Mouse (Mus musculus): ENCODE measurements around the gene Nr2f2. TPM values are rescaled to one million over a fixed set of nuclear protein-coding genes. Genes with fewer than 3 reads are reported as not detected.

The Nr2f2 gene
- polyA plus RNA-seq, 1 experiment from 2014 or later = 56.9 TPM

DNA sequence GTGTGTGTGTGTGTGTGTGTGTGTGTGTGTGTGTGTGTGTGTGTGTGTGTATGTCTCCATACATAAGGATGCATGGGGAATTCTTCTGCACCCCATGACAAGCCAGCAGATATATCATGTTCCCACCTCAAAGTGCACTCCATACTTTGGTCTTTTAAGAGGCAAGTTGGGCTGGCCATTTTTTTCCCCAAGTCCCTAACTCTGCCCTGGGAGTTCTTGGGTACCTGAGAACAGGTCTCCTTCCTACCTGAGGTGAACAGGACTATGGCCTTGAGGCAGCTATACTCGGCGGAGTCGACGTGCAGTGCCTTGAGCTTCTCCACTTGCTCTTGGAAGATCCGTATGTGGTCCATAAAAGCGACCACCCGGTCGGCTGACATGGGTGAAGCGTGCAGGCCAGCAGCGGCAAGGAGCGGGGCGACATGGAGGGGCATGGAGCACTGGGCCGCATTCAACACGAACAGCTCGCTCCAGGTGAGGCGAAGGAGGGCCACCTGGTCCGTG, 9.0 kb downstream of the Nr2f2 start:
- no peaks in the 10 kb centered on the region for H3K9me3 ChIP-seq (ENCODE audit: control insufficient read depth, low read length)
- H3K4me2 ChIP-seq (ENCODE audit: low read length) = peak overlapping the region; percentile 60
- WGBS = 7% methylated on average over 17 of the region's 17 CpGs
- H3K36me3 ChIP-seq (ENCODE audit: control insufficient read depth, insufficient read depth, low read length) = peaks cover 37% of the 10 kb centered on the region
- H3K9ac ChIP-seq (ENCODE audit: low read length) = peak overlapping the region; percentile 99
- H3K4me3 ChIP-seq (ENCODE audit: low read depth, low read length) = peak overlapping the region; percentile 72
- no peaks in the 10 kb centered on the region; the same call in 1 of the 2 replicates for H3K27me3 ChIP-seq (replicated peaks; ENCODE audit: control insufficient read depth, insufficient read depth, low read length)
- H3K27ac ChIP-seq (ENCODE audit: low read depth) = peak overlapping the region; percentile 99
- DNase-seq (ENCODE audit: low spot score) (no peak), ATAC-seq (replicated peaks; ENCODE audit: low FRiP score, low TSS enrichment, low read depth) (no peak)
- peaks cover 26% of the 10 kb centered on the region for H3K4me1 ChIP-seq (replicated peaks; ENCODE audit: control insufficient read depth, insufficient read depth, low read length)

GRCm38 (mm10) chr7:70356691-70357515, 9.6 kb downstream of the Nr2f2 start:
- no peak for ATAC-seq (replicated peaks; ENCODE audit: low FRiP score, low TSS enrichment, low read depth)
- peak overlapping the region; percentile 72 for H3K4me3 ChIP-seq (ENCODE audit: low read depth, low read length)
- DNase-seq (ENCODE audit: low spot score) = no peak
- peak overlapping the region; percentile 99 for H3K9ac ChIP-seq (ENCODE audit: low read length)
- H3K9me3 ChIP-seq (ENCODE audit: control insufficient read depth, low read length) = no peaks in the 10 kb centered on the region
- H3K27ac ChIP-seq (ENCODE audit: low read depth) = peak overlapping the region; percentile 99; the same call in 1 of the 2 replicates
- 31% methylated on average over 3 of the region's 3 CpGs for WGBS
- H3K27me3 ChIP-seq (replicated peaks; ENCODE audit: control insufficient read depth, insufficient read depth, low read length) = no peaks in the 10 kb centered on the region
- peak overlapping the region; percentile 60 for H3K4me2 ChIP-seq (ENCODE audit: low read length)
- H3K36me3 ChIP-seq (ENCODE audit: control insufficient read depth, insufficient read depth, low read length) = peaks cover 38% of the 10 kb centered on the region
- H3K4me1 ChIP-seq (replicated peaks; ENCODE audit: control insufficient read depth, insufficient read depth, low read length) = peaks cover 33% of the 10 kb centered on the region

- Histone ChIP-seq H3K4me3 (ENCODE audit: low read depth, low read length) (peak overlapping the region; percentile 72), H3K4me1 (replicated peaks; ENCODE audit: control insufficient read depth, insufficient read depth, low read length) (peaks cover 33% of the 10 kb centered on the region), H3K27me3 (replicated peaks; ENCODE audit: control insufficient read depth, insufficient read depth, low read length) (no peaks in the 10 kb centered on the region), H3K9me3 (ENCODE audit: control insufficient read depth, low read length) (no peaks in the 10 kb centered on the region), H3K9ac (ENCODE audit: low read length) (peak overlapping the region; percentile 99), H3K36me3 (ENCODE audit: control insufficient read depth, insufficient read depth, low read length) (peaks cover 38% of the 10 kb centered on the region), H3K4me2 (ENCODE audit: low read length) (peak overlapping the region; percentile 60), H3K27ac (ENCODE audit: low read depth) (peak overlapping the region; percentile 99)
- 15% methylated on average over 5 of the region's 5 CpGs for whole genome bisulfite sequencing
- DNase-seq (ENCODE audit: low spot score) (no peak), ATAC-seq (replicated peaks; ENCODE audit: low FRiP score, low TSS enrichment, low read depth) (no peak)
Measured at GRCm38 (mm10) chr7:70355691-70356568, 10.6 kb downstream of the Nr2f2 start.

DNA sequence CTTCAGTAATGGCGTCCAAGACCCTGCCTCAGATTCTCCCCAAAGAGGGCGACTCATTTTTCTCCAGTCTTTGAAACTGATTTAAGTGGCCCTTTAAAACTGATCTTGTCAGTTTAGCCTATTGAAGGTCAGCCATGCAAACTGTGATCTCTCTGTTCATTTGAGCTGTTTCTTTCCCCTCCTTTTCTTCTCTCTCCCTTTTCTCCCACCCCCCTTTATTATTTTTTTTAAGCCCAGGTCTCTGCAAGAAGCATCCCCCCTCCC, 11.2 kb downstream of the Nr2f2 start:
- Histone ChIP-seq H3K4me1 (replicated peaks; ENCODE audit: control insufficient read depth, insufficient read depth, low read length) (peaks cover 37% of the 10 kb centered on the region), H3K9ac (ENCODE audit: low read length) (peak overlapping the region; percentile 99), H3K36me3 (ENCODE audit: control insufficient read depth, insufficient read depth, low read length) (peaks cover 38% of the 10 kb centered on the region), H3K27ac (ENCODE audit: low read depth) (peak overlapping the region; percentile 67; the same call in 1 of the 2 replicates), H3K4me3 (ENCODE audit: low read depth, low read length) (peak overlapping the region; percentile 72), H3K9me3 (ENCODE audit: control insufficient read depth, low read length) (no peaks in the 10 kb centered on the region), H3K27me3 (replicated peaks; ENCODE audit: control insufficient read depth, insufficient read depth, low read length) (no peaks in the 10 kb centered on the region), H3K4me2 (ENCODE audit: low read length) (peak overlapping the region; percentile 60)
- no peak for DNase-seq (ENCODE audit: low spot score)
- no peak for ATAC-seq (replicated peaks; ENCODE audit: low FRiP score, low TSS enrichment, low read depth)
- 0% methylated on average over 2 of the region's 2 CpGs for WGBS

DNA sequence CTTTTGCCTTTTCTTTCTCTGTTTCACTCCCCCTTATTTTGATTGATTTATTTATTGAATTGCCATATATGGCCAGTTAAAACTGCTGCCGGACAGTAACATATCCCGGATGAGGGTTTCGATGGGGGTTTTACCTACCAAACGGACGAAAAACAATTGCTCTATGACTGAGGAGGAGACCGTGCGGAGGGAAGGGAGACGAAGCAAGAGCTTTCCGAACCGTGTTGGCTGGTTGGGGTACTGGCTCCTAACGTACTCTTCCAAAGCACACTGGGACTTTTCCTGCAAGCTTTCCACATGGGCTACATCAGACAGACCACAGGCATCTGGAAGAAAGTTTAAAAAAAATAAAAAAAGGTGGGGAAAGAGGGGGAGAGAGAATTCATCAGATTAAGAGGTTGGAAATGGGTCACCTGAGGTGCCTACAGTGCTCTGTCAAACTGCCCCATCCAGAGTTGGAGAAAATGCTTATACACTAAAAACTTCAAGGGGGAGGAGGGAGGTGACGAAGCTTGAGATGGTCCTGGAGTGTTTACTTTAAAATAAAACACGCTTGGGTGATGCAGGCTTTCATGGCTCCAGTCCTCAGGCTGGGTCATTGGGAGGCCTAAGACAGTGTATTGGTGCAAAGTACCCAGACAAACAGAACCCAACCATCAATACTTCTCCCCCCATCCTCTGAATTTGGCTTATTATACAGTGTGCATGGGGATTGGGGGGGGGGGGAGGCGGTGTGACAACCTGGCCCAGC, 11.8 kb downstream of the Nr2f2 start:
- Histone ChIP-seq H3K4me2 (ENCODE audit: low read length) (peak overlapping the region; percentile 60), H3K27ac (ENCODE audit: low read depth) (peak overlapping the region; percentile 67), H3K4me1 (replicated peaks; ENCODE audit: control insufficient read depth, insufficient read depth, low read length) (peaks cover 41% of the 10 kb centered on the region), H3K36me3 (ENCODE audit: control insufficient read depth, insufficient read depth, low read length) (peaks cover 38% of the 10 kb centered on the region), H3K9me3 (ENCODE audit: control insufficient read depth, low read length) (no peaks in the 10 kb centered on the region), H3K4me3 (ENCODE audit: low read depth, low read length) (peak overlapping the region; percentile 72), H3K9ac (ENCODE audit: low read length) (peak overlapping the region; percentile 99), H3K27me3 (replicated peaks; ENCODE audit: control insufficient read depth, insufficient read depth, low read length) (no peaks in the 10 kb centered on the region)
- WGBS = 15% methylated on average over 14 of the region's 14 CpGs
- peak; percentile 63 for DNase-seq (ENCODE audit: low spot score)
- ATAC-seq (replicated peaks; ENCODE audit: low FRiP score, low TSS enrichment, low read depth) = no peak

- ATAC-seq (replicated peaks; ENCODE audit: low FRiP score, low TSS enrichment, low read depth) = no peak
Measured at GRCm38 (mm10) chr7:70353151-70353550, 13.4 kb downstream of the Nr2f2 start.

GRCm38 (mm10) chr7:70352617-70353016, 13.9 kb downstream of the Nr2f2 start:
- peaks cover 55% of the 10 kb centered on the region for H3K4me1 ChIP-seq (replicated peaks; ENCODE audit: control insufficient read depth, insufficient read depth, low read length)
- no peaks in the 10 kb centered on the region for H3K27me3 ChIP-seq (replicated peaks; ENCODE audit: control insufficient read depth, insufficient read depth, low read length)
- no peak for ATAC-seq (replicated peaks; ENCODE audit: low FRiP score, low TSS enrichment, low read depth)
- H3K36me3 ChIP-seq (ENCODE audit: control insufficient read depth, insufficient read depth, low read length) = peaks cover 31% of the 10 kb centered on the region
- peak overlapping the region; percentile 85 for H3K9ac ChIP-seq (ENCODE audit: low read length)
- H3K9me3 ChIP-seq (ENCODE audit: control insufficient read depth, low read length) = no peaks in the 10 kb centered on the region
- H3K27ac ChIP-seq (ENCODE audit: low read depth) = peak overlapping the region; percentile 97
- peak overlapping the region; percentile 56 for H3K4me3 ChIP-seq (ENCODE audit: low read depth, low read length)
- peak; percentile 50 for DNase-seq (ENCODE audit: low spot score)
- 11% methylated on average over 3 of the region's 3 CpGs for WGBS
- peak overlapping the region; percentile 49 for H3K4me2 ChIP-seq (ENCODE audit: low read length)

More at GRCm38 (mm10) chr7:70353151-70353550, 13.4 kb downstream of the Nr2f2 start:
- Histone ChIP-seq H3K9ac (ENCODE audit: low read length) (peak overlapping the region; percentile 85), H3K4me3 (ENCODE audit: low read depth, low read length) (peak overlapping the region; percentile 56), H3K4me2 (ENCODE audit: low read length) (peak overlapping the region; percentile 49), H3K36me3 (ENCODE audit: control insufficient read depth, insufficient read depth, low read length) (peaks cover 35% of the 10 kb centered on the region), H3K9me3 (ENCODE audit: control insufficient read depth, low read length) (no peaks in the 10 kb centered on the region), H3K27ac (ENCODE audit: low read depth) (peak overlapping the region; percentile 97; the same call in 1 of the 2 replicates), H3K4me1 (replicated peaks; ENCODE audit: control insufficient read depth, insufficient read depth, low read length) (peaks cover 51% of the 10 kb centered on the region), H3K27me3 (replicated peaks; ENCODE audit: control insufficient read depth, insufficient read depth, low read length) (no peaks in the 10 kb centered on the region)
- 11% methylated on average over 4 of the region's 4 CpGs for WGBS
- peak; percentile 53 for DNase-seq (ENCODE audit: low spot score)

GRCm38 (mm10) chr7:70351981-70352560, 14.5 kb downstream of the Nr2f2 start:
- DNase-seq (ENCODE audit: low spot score) = peak; percentile 55
- Histone ChIP-seq H3K4me3 (ENCODE audit: low read depth, low read length) (peak overlapping the region; percentile 56), H3K9me3 (ENCODE audit: control insufficient read depth, low read length) (no peaks in the 10 kb centered on the region), H3K4me1 (replicated peaks; ENCODE audit: control insufficient read depth, insufficient read depth, low read length) (peaks cover 49% of the 10 kb centered on the region), H3K27me3 (replicated peaks; ENCODE audit: control insufficient read depth, insufficient read depth, low read length) (no peaks in the 10 kb centered on the region), H3K27ac (ENCODE audit: low read depth) (peak overlapping the region; percentile 97), H3K4me2 (ENCODE audit: low read length) (peak overlapping the region; percentile 49), H3K9ac (ENCODE audit: low read length) (peak overlapping the region; percentile 85), H3K36me3 (ENCODE audit: control insufficient read depth, insufficient read depth, low read length) (peaks cover 26% of the 10 kb centered on the region)
- no peak for ATAC-seq (replicated peaks; ENCODE audit: low FRiP score, low TSS enrichment, low read depth)
- 3% methylated on average over 1 of the region's 1 CpGs for WGBS
